Mouse (Mus musculus) liver, embryonic 14.5 days (tissue): Measurements from ENCODE around the gene Casc3. TPM values are rescaled to one million over a fixed set of nuclear protein-coding genes. Genes with fewer than 3 reads are reported as not detected.

Experiments
- ATAC-seq: fragments of 200-750 bp; cut with Nextera tagmentation; 2 replicates; pipeline ENCODE4 v1.8.0; 2017; ENCODE audit warnings: moderate number of reproducible peaks, mild to moderate bottlenecking, moderate library complexity; ENCODE audit not compliant: insufficient read depth
- DNase-seq, 3 experiments: peaks; one replicate each; pipeline ENCODE4 v3.0.0-alpha.2; 2012 to 2013; ENCODE audit warnings: low read depth in 3 of 3, low spot score in 3 of 3
- H3K27ac ChIP-seq: fragments of 300-500 bp; sonication (generic); 2 replicates; pipeline ENCODE4 v1.5.1; 2014; ENCODE audit warnings: moderate library complexity, mild to moderate bottlenecking, control low read depth, inconsistent platforms
- H3K27me3 ChIP-seq: fragments of 300-500 bp; sonication (generic); 2 replicates; pipeline ENCODE4 v1.6.1; 2014; ENCODE audit warnings: mild to moderate bottlenecking, low read length, moderate library complexity; ENCODE audit not compliant: control insufficient read depth, insufficient read depth
- H3K36me3 ChIP-seq: fragments of 300-500 bp; sonication (generic); replicated peaks from 2 replicates; pipeline ENCODE4 v1.6.1; 2014; ENCODE audit warnings: low read depth; ENCODE audit not compliant: control insufficient read depth, insufficient read depth
- H3K4me1 ChIP-seq, 2 experiments: fragments of 200-500 bp in 1 of 2; fragments of 300-500 bp in 1 of 2; sonication (generic) in 1 of 2; replicated peaks; 2 replicates each; pipeline ENCODE4 v1.6.1; 2012 to 2014; ENCODE audit warnings: antibody characterized with exemption in 1 of 2, inconsistent platforms in 1 of 2, low read length in 1 of 2; ENCODE audit not compliant: control insufficient read depth in 2 of 2, insufficient read depth in 2 of 2
- H3K4me2 ChIP-seq: fragments of 300-500 bp; sonication (generic); 2 replicates; pipeline ENCODE4 v1.6.1; 2014; ENCODE audit warnings: low read depth, mild to moderate bottlenecking, control low read depth, moderate library complexity
- H3K4me3 ChIP-seq, 2 experiments: fragments of 200-500 bp in 1 of 2; fragments of 300-500 bp in 1 of 2; sonication (generic) in 1 of 2; 2 replicates each; pipeline ENCODE4 v1.5.1; 2012 to 2014; ENCODE audit warnings: low read depth in 2 of 2, low read length in 2 of 2, mild to moderate bottlenecking in 2 of 2, control low read depth in 1 of 2, inconsistent platforms in 1 of 2, moderate library complexity in 1 of 2; ENCODE audit not compliant: insufficient read depth in 1 of 2
- H3K9ac ChIP-seq: fragments of 300-500 bp; sonication (generic); replicated peaks from 2 replicates; pipeline ENCODE4 v1.6.1; 2014; ENCODE audit warnings: mild to moderate bottlenecking, control low read depth, moderate library complexity
- H3K9me3 ChIP-seq: fragments of 300-500 bp; sonication (generic); 2 replicates; pipeline ENCODE4 v1.6.1; 2016; ENCODE audit warnings: low read length, mixed read lengths; ENCODE audit not compliant: control insufficient read depth
- CTCF ChIP-seq: IDR thresholded peaks from 2 replicates; pipeline ENCODE4 v1.5.1; 2016; ENCODE audit warnings: antibody characterized with exemption, low read depth, control low read depth
- EP300 ChIP-seq: IDR thresholded peaks from 2 replicates; pipeline ENCODE4 v1.6.1; 2016; ENCODE audit warnings: antibody characterized with exemption, low read depth
- WGBS: fragments of 180-500 bp; shearing (Covaris S2); extraction: QIAGEN DNeasy Blood & Tissue Kit; methylation state at CpG from one replicate; pipeline ENCODE4 v1.1.7; 2014; ENCODE audit not compliant: insufficient replicate concordance; 5-methylcytosine and 5-hydroxymethylcytosine counted together
- polyA plus RNA-seq, 2 experiments: library from polyadenylated mRNA; depleted of rRNA in 1 of 2; stranded (reverse) in 1 of 2; unstranded in 1 of 2; fragments of >200 nt; fragmentation: Nextera tagmentation in 1 of 2; extraction: Ambion mirVana in 1 of 2; gene quantifications; 2 replicates each; pipeline versions ENCODE4 v1.2.1 to v1.2.3; 2012 to 2014

Casc3 gene
- polyA plus RNA-seq, 2 experiments = 11.5 to 12.7 TPM

DNA sequence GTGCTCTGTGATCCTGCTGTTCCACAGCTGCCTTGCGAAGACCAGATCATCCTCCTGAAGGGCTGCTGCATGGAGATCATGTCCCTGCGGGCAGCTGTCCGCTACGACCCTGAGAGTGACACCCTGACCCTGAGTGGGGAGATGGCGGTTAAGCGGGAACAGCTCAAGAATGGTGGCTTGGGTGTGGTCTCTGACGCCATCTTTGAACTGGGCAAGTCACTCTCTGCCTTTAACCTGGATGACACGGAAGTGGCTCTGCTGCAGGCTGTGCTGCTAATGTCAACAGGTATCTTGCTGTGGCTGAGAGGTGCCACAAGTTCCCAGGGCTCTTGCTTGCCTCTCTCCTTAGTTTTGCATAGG is 41.2 kb upstream of the Casc3 start:
- no peak overlapping the region for H3K4me3 ChIP-seq
- H3K27ac ChIP-seq = no peak overlapping the region
- TF ChIP-seq EP300 = no peak
- TF ChIP-seq CTCF = no peak
- no peaks in the 10 kb centered on the region for H3K9me3 ChIP-seq
- 77% methylated on average over 8 of the region's 8 CpGs for WGBS
- DNase-seq (no peak), ATAC-seq (no peak)
- H3K4me1 ChIP-seq = peaks cover 19% of the 10 kb centered on the region in 2 experiments
- H3K9ac ChIP-seq = no peak overlapping the region
- peaks cover 14% of the 10 kb centered on the region for H3K36me3 ChIP-seq
- no peak overlapping the region for H3K4me2 ChIP-seq
- no peaks in the 10 kb centered on the region for H3K27me3 ChIP-seq

DNA sequence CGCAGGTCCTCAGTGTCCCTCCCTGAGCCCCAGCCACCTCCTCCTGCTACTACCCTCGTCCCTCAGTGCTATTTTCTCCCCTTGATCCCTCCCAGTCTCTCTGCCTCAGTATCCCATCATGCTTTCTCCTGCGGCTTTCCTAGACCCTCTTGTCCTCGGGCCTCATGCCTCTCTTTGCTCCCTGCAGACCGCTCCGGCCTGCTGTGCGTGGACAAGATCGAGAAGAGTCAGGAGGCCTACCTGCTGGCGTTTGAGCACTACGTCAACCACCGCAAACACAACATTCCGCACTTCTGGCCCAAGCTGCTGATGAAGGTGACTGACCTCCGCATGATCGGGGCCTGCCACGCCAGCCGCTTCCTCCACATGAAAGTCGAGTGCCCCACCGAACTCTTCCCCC is 40.6 kb upstream of the Casc3 start:
- no peak for DNase-seq
- Histone ChIP-seq H3K4me1 (peaks cover 25% of the 10 kb centered on the region in 2 experiments), H3K9me3 (no peaks in the 10 kb centered on the region), H3K4me2 (no peak overlapping the region), H3K27ac (no peak overlapping the region), H3K4me3 (no peak overlapping the region), H3K36me3 (peaks cover 14% of the 10 kb centered on the region; the same call in 1 of the 2 replicates), H3K9ac (no peak overlapping the region), H3K27me3 (no peaks in the 10 kb centered on the region)
- no peak for ATAC-seq
- WGBS = 79% methylated on average over 18 of the region's 18 CpGs
- TF ChIP-seq CTCF (no peak), EP300 (no peak)

GRCm38 (mm10) chr11:98764746-98765145 is 40.0 kb upstream of the Casc3 start:
- no peak for DNase-seq
- H3K9ac ChIP-seq = no peak overlapping the region
- peaks cover 31% of the 10 kb centered on the region in 2 experiments for H3K4me1 ChIP-seq
- no peak overlapping the region for H3K27ac ChIP-seq
- no peaks in the 10 kb centered on the region for H3K27me3 ChIP-seq
- no peak overlapping the region for H3K4me2 ChIP-seq
- no peak overlapping the region for H3K4me3 ChIP-seq
- no peak for ATAC-seq
- TF ChIP-seq EP300 = no peak
- TF ChIP-seq CTCF = no peak
- no peaks in the 10 kb centered on the region for H3K9me3 ChIP-seq
- H3K36me3 ChIP-seq = peaks cover 14% of the 10 kb centered on the region; the same call in 1 of the 2 replicates

DNA sequence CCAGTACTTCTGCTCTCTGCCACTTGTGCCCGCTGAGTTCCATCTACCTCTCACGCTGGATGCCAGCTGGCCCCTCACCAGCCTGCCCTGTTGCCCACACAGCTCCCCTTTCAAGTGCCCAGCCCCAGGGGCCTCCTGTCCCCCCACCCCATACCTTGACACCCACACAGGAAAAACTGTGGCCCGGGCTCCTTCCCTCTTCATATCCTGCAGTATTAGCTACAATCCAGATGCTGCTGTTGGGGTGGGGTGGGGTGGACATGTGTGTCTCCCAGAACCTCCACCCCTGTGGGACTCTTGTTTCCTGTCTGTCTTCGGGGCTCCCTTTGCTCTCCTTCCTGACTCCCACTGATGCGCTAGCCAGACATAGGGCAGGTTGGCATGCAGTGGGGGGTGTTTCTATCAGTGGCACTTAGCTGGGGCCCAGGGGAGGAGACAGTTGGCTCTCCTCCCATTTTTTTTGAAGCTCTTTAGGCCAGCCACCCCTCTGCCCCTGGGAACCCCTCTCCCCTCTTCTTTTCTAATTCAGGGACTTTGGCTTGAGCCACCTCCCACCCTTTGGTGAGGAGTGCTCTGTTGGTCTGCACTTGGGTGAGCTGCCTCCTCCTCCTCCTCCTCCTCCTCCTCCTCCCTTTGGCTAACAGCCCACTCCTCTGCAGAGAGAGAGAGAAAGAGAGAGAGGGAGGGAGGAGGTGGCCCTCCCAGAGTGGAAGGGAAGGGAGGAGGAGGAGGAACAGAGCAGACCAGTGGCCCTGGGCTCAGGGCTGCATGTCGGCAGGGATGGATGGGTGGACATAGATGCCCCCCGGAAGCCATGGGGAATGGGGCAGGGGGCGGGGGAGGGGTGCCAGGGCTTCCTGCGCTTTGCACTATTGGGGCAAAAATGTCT is 39.0 kb upstream of the Casc3 start:
- no peak overlapping the region for H3K27ac ChIP-seq
- H3K4me1 ChIP-seq = peaks cover 35% of the 10 kb centered on the region in 2 experiments
- no peak for ATAC-seq
- H3K36me3 ChIP-seq = peaks cover 13% of the 10 kb centered on the region; the same call in 1 of the 2 replicates
- H3K27me3 ChIP-seq = no peaks in the 10 kb centered on the region
- no peak overlapping the region for H3K4me2 ChIP-seq
- WGBS = 37% methylated on average over 9 of the region's 9 CpGs
- no peak for DNase-seq
- TF ChIP-seq CTCF = no peak
- TF ChIP-seq EP300 = no peak
- H3K9me3 ChIP-seq = no peaks in the 10 kb centered on the region
- H3K9ac ChIP-seq = no peak overlapping the region
- no peak overlapping the region for H3K4me3 ChIP-seq

GRCm38 (mm10) chr11:98766346-98766745 is 38.4 kb upstream of the Casc3 start:
- H3K4me3 ChIP-seq = no peak overlapping the region
- H3K9ac ChIP-seq = no peak overlapping the region
- TF ChIP-seq CTCF = no peak
- no peak for TF ChIP-seq EP300
- DNase-seq = no peak
- H3K9me3 ChIP-seq = no peaks in the 10 kb centered on the region
- peaks cover 12% of the 10 kb centered on the region; the same call in 1 of the 2 replicates for H3K36me3 ChIP-seq
- H3K27me3 ChIP-seq = no peaks in the 10 kb centered on the region
- 19% methylated on average over 1 of the region's 2 CpGs for WGBS
- H3K4me2 ChIP-seq = no peak overlapping the region
- H3K4me1 ChIP-seq = peaks cover 35% of the 10 kb centered on the region in 2 experiments
- ATAC-seq = no peak
- H3K27ac ChIP-seq = no peak overlapping the region
